Mouse (Mus musculus): ENCODE measurements around the gene Dlgap1. TPM values are rescaled to one million over a fixed set of nuclear protein-coding genes. Genes with fewer than 3 reads are reported as not detected.

Gene Dlgap1
- polyA plus RNA-seq, 1 experiment from 2014 or later = 1.1 TPM

DNA sequence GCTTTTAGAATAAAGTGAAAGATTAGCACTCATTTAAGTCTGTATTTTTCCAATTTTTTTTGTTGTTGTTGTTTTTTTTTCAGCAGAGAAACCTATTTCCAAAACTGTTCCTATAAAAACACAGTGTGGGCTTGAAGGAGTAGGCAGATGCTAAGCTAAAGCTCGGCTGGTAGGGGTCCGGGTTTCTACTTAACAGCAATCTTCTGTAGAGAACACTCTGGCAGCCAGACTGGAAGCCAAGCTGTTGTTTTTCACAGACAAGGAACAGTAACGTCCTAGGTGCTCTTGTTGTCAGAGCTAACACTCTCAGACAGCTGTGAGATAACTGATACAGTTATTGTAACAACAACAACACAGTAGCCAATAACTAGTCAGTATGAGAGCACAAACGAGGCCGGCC, 468.4 kb downstream of the Dlgap1 start:
- Histone ChIP-seq H3K9me3 (no peaks in the 10 kb centered on the region), H3K27ac (replicated peaks) (no peak overlapping the region), H3K36me3 (replicated peaks) (no peaks in the 10 kb centered on the region), H3K4me3 (no peak overlapping the region), H3K4me1 (no peaks in the 10 kb centered on the region), H3K27me3 (replicated peaks; ENCODE audit: low read depth, poor library complexity, severe bottlenecking) (no peaks in the 10 kb centered on the region; the same call in 1 of the 2 replicates)
- WGBS = 77% methylated on average over 5 of the region's 5 CpGs
- no peak for DNase-seq (ENCODE audit: low spot score)

- H3K27me3 ChIP-seq (replicated peaks; ENCODE audit: low read depth, poor library complexity, severe bottlenecking) = no peaks in the 10 kb centered on the region
- 92% methylated on average over 14 of the region's 14 CpGs for WGBS
These were observed 474.1 kb downstream of the Dlgap1 start for GRCm38 (mm10) chr17:70442976-70443375.

GRCm38 (mm10) chr17:70446451-70446850, 477.6 kb downstream of the Dlgap1 start:
- Histone ChIP-seq H3K27ac (replicated peaks) (no peak overlapping the region), H3K9me3 (no peaks in the 10 kb centered on the region), H3K4me1 (no peaks in the 10 kb centered on the region), H3K4me3 (no peak overlapping the region), H3K27me3 (replicated peaks; ENCODE audit: low read depth, poor library complexity, severe bottlenecking) (no peaks in the 10 kb centered on the region), H3K36me3 (replicated peaks) (no peaks in the 10 kb centered on the region)
- no peak for DNase-seq (ENCODE audit: low spot score)
- WGBS = 87% methylated on average over 8 of the region's 8 CpGs

More at GRCm38 (mm10) chr17:70442976-70443375, 474.1 kb downstream of the Dlgap1 start:
- H3K4me1 ChIP-seq = no peaks in the 10 kb centered on the region
- no peaks in the 10 kb centered on the region for H3K36me3 ChIP-seq (replicated peaks)
- H3K27ac ChIP-seq (replicated peaks) = no peak overlapping the region
- H3K4me3 ChIP-seq = no peak overlapping the region
- no peaks in the 10 kb centered on the region for H3K9me3 ChIP-seq
- no peak for DNase-seq (ENCODE audit: low spot score)

- Histone ChIP-seq H3K4me3 (no peak overlapping the region), H3K4me1 (no peaks in the 10 kb centered on the region), H3K36me3 (replicated peaks) (no peaks in the 10 kb centered on the region), H3K9me3 (no peaks in the 10 kb centered on the region), H3K27ac (replicated peaks) (no peak overlapping the region), H3K27me3 (replicated peaks; ENCODE audit: low read depth, poor library complexity, severe bottlenecking) (no peaks in the 10 kb centered on the region)
- 91% methylated on average over 7 of the region's 7 CpGs for WGBS
- DNase-seq (ENCODE audit: low spot score) = no peak
These were observed 486.2 kb downstream of the Dlgap1 start for GRCm38 (mm10) chr17:70455036-70455435.

DNA sequence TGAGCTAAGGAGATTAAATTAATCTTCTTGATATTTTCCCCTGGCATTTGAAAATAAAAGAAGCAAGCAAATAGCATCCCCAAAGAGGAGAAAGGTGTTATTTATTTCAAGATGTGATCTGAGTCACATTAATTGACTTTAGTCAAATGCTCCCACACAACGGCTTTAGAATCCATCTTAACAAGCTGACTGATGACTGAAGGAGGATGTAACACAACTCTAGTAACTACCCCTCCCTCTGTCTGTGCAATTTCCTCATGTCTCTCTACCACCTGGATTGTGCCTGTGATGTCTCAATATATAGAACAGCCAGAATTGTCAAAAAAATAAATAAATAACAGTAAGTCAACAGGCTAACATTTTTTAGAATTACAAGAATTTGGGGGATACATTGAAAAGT, 488.2 kb downstream of the Dlgap1 start:
- no peaks in the 10 kb centered on the region for H3K27me3 ChIP-seq (replicated peaks; ENCODE audit: low read depth, poor library complexity, severe bottlenecking)
- no peak overlapping the region for H3K27ac ChIP-seq (replicated peaks)
- 85% methylated on average over 1 of the region's 1 CpGs for WGBS

DNA sequence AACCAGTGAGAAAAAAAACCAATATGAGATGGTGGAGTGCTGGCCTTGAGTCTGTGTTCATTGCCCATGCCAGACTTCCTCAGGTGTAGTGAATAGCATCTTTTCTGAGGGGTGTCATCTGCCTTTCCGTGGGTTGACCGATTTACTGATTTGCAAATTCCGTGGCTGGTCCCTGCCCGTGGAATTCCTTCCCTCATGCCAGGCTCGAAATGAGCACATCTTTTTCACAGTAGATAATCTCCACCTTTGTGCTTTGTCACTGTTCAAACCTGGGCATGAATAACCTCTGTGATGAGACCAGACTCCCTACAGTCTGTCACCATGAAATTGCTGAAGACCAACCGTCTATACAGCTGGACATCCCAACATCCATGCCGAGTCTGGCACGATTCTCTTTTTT, 493.4 kb downstream of the Dlgap1 start:
- H3K36me3 ChIP-seq (replicated peaks) = no peaks in the 10 kb centered on the region
- WGBS = 89% methylated on average over 8 of the region's 8 CpGs

More for the DNA sequence above, 488.2 kb downstream of the Dlgap1 start:
- Histone ChIP-seq H3K4me3 (no peak overlapping the region), H3K36me3 (replicated peaks) (no peaks in the 10 kb centered on the region), H3K9me3 (no peaks in the 10 kb centered on the region), H3K4me1 (no peaks in the 10 kb centered on the region)
- DNase-seq (ENCODE audit: low spot score) = no peak

GRCm38 (mm10) chr17:70462771-70463491, 494.1 kb downstream of the Dlgap1 start:
- Histone ChIP-seq H3K36me3 (replicated peaks) (no peaks in the 10 kb centered on the region), H3K4me3 (no peak overlapping the region), H3K4me1 (no peaks in the 10 kb centered on the region), H3K27ac (replicated peaks) (no peak overlapping the region), H3K27me3 (replicated peaks; ENCODE audit: low read depth, poor library complexity, severe bottlenecking) (no peaks in the 10 kb centered on the region), H3K9me3 (no peaks in the 10 kb centered on the region)
- 64% methylated on average over 8 of the region's 8 CpGs for WGBS
- no peak for DNase-seq (ENCODE audit: low spot score)

More for the DNA sequence above, 493.4 kb downstream of the Dlgap1 start:
- no peak overlapping the region for H3K4me3 ChIP-seq
- no peaks in the 10 kb centered on the region for H3K27me3 ChIP-seq (replicated peaks; ENCODE audit: low read depth, poor library complexity, severe bottlenecking)
- no peaks in the 10 kb centered on the region for H3K9me3 ChIP-seq
- no peak overlapping the region for H3K27ac ChIP-seq (replicated peaks)
- no peaks in the 10 kb centered on the region for H3K4me1 ChIP-seq
- DNase-seq (ENCODE audit: low spot score) = no peak

GRCm38 (mm10) chr17:70466413-70466812, 497.5 kb downstream of the Dlgap1 start:
- no peak overlapping the region for H3K4me3 ChIP-seq
- no peaks in the 10 kb centered on the region for H3K4me1 ChIP-seq
- H3K9me3 ChIP-seq = no peaks in the 10 kb centered on the region
- no peaks in the 10 kb centered on the region for H3K36me3 ChIP-seq (replicated peaks)
- WGBS = 40% methylated on average over 4 of the region's 4 CpGs
- H3K27ac ChIP-seq (replicated peaks) = no peak overlapping the region
- no peaks in the 10 kb centered on the region for H3K27me3 ChIP-seq (replicated peaks; ENCODE audit: low read depth, poor library complexity, severe bottlenecking)
- DNase-seq (ENCODE audit: low spot score) = no peak

DNA sequence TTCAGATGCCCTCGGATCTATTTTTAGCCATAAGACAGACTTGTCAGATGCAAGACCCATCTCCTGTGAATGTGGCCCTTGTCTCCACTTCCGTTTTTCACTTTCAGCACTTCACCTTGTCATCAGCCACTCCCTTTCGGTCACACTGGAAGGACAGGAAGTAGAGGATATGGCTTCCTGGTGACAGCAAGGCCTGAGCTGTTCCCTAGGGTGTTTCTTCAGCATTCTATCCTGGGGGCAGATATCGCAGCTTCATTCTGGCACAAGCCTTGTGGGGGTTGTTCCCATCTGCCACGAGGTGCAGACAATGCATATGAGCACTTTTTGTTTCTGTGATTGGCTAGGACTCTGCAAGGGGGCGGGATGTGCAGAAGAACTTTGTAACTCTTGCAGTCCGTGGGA, 502.1 kb downstream of the Dlgap1 start:
- Histone ChIP-seq H3K36me3 (replicated peaks) (no peaks in the 10 kb centered on the region), H3K9me3 (no peaks in the 10 kb centered on the region), H3K4me1 (no peaks in the 10 kb centered on the region), H3K27ac (replicated peaks) (no peak overlapping the region), H3K4me3 (no peak overlapping the region), H3K27me3 (replicated peaks; ENCODE audit: low read depth, poor library complexity, severe bottlenecking) (no peaks in the 10 kb centered on the region)
- WGBS = 74% methylated on average over 7 of the region's 7 CpGs
- DNase-seq (ENCODE audit: low spot score) = no peak

- H3K4me1 ChIP-seq = no peaks in the 10 kb centered on the region
- H3K9me3 ChIP-seq = no peaks in the 10 kb centered on the region
- no peaks in the 10 kb centered on the region for H3K36me3 ChIP-seq (replicated peaks)
- no peaks in the 10 kb centered on the region for H3K27me3 ChIP-seq (replicated peaks; ENCODE audit: low read depth, poor library complexity, severe bottlenecking)
- 87% methylated on average over 7 of the region's 7 CpGs for WGBS
- no peak for DNase-seq (ENCODE audit: low spot score)
- no peak overlapping the region for H3K4me3 ChIP-seq
- no peak overlapping the region for H3K27ac ChIP-seq (replicated peaks)
These were observed 503.3 kb downstream of the Dlgap1 start for GRCm38 (mm10) chr17:70472162-70472561.

- H3K27ac ChIP-seq (replicated peaks) = no peak overlapping the region
- H3K9me3 ChIP-seq = no peaks in the 10 kb centered on the region
- no peak for DNase-seq (ENCODE audit: low spot score)
- no peaks in the 10 kb centered on the region for H3K27me3 ChIP-seq (replicated peaks; ENCODE audit: low read depth, poor library complexity, severe bottlenecking)
- no peaks in the 10 kb centered on the region for H3K36me3 ChIP-seq (replicated peaks)
- H3K4me1 ChIP-seq = no peaks in the 10 kb centered on the region
- 87% methylated on average over 4 of the region's 4 CpGs for WGBS
- no peak overlapping the region for H3K4me3 ChIP-seq
These were observed 505.0 kb downstream of the Dlgap1 start for GRCm38 (mm10) chr17:70473871-70474270.

DNA sequence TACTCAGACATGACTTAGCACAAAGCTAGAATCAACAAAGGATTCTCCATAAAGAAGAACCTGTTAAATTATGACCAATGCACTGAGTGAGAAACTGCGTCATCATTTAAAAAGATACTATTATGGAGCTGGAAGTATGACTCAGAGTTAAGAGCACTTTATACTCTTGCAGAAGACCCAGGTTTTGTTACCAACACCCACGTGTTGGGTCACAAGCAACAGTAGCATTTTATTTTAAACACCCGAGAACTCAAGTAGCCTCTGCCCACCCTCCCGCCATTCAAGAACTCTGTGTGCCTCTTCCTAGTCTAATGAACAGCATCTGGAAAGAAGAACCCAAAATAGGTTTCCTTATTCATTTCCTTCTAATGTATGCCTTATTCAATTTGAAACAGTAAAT, 514.8 kb downstream of the Dlgap1 start:
- no peak for DNase-seq (ENCODE audit: low spot score)
- no peaks in the 10 kb centered on the region for H3K4me1 ChIP-seq
- WGBS = 85% methylated on average over 4 of the region's 4 CpGs
- H3K4me3 ChIP-seq = no peak overlapping the region
- H3K27ac ChIP-seq (replicated peaks) = no peak overlapping the region
- no peaks in the 10 kb centered on the region for H3K36me3 ChIP-seq (replicated peaks)
- H3K9me3 ChIP-seq = no peaks in the 10 kb centered on the region
- no peaks in the 10 kb centered on the region for H3K27me3 ChIP-seq (replicated peaks; ENCODE audit: low read depth, poor library complexity, severe bottlenecking)

- no peaks in the 10 kb centered on the region for H3K4me1 ChIP-seq
- no peaks in the 10 kb centered on the region for H3K36me3 ChIP-seq (replicated peaks)
- whole genome bisulfite sequencing = 88% methylated on average over 4 of the region's 4 CpGs
- H3K27me3 ChIP-seq (replicated peaks; ENCODE audit: low read depth, poor library complexity, severe bottlenecking) = no peaks in the 10 kb centered on the region
- no peak for DNase-seq (ENCODE audit: low spot score)
- no peak overlapping the region for H3K4me3 ChIP-seq
- H3K27ac ChIP-seq (replicated peaks) = no peak overlapping the region
- no peaks in the 10 kb centered on the region for H3K9me3 ChIP-seq
These were observed 516.8 kb downstream of the Dlgap1 start for GRCm38 (mm10) chr17:70485668-70486067.
